ENCODE assay signal across 7 mouse cellular contexts in genomic region chr7:92636295-92637011, GRCm38 (mm10). TPM values are rescaled to one million over a fixed set of nuclear protein-coding genes. Genes with fewer than 3 reads are reported as not detected.
A peak's percentile ranks its signal among the peaks of the same experiment; 100 is the strongest.
DNase-seq lines count a peak whose midpoint lies in the region; ATAC-seq and TF ChIP-seq lines count a peak whose summit lies in the region.

No protein-coding gene starts in this region.

- no peaks in the 10 kb centered on the region for H3K9me3 ChIP-seq in embryonic facial prominence, embryonic 10.5 days
- no peaks in the 10 kb centered on the region for H3K9me3 ChIP-seq in hindbrain, embryonic 12.5 days (replicated peaks)
- H3K9me3 ChIP-seq in lung, postnatal 0 days (ENCODE audit: low read length), result no peaks in the 10 kb centered on the region
- H3K9me3 ChIP-seq in stomach, postnatal 0 days (ENCODE audit: control insufficient read depth, low read length), result no peaks in the 10 kb centered on the region

- DNase-seq in retina, embryonic 14.5 days (ENCODE audit: low spot score), result peak; percentile 32
- DNase-seq in retina, postnatal 1 day, result no peak
- DNase-seq in embryonic facial prominence, embryonic 10.5 days (ENCODE audit: low spot score), result no peak
- peak; percentile 63 for DNase-seq in lung, postnatal 0 days (ENCODE audit: low spot score)
- DNase-seq in stomach, postnatal 0 days (ENCODE audit: low spot score), result no peak
- DNase-seq in left cerebral cortex, postnatal 4 days, result no peak

- peak overlapping the region; percentile 85; the same call in 1 of the 2 replicates for H3K27ac ChIP-seq in embryonic facial prominence, embryonic 10.5 days (replicated peaks)
- 0 out of 2 replicates have a peak overlapping the region, but pooled peaks have one; percentile 24 for H3K27ac ChIP-seq in hindbrain, embryonic 12.5 days
- H3K27ac ChIP-seq in lung, postnatal 0 days (ENCODE audit: low read length), result peak overlapping the region; percentile 57; the same call in 1 of the 2 replicates
- peak overlapping the region; percentile 89 for H3K27ac ChIP-seq in stomach, postnatal 0 days (replicated peaks)

- 1% methylated on average over 49 of the region's 49 CpGs for WGBS in embryonic facial prominence, embryonic 10.5 days
- WGBS in hindbrain, embryonic 12.5 days, result 1% methylated on average over 49 of the region's 49 CpGs
- 1% methylated on average over 48 of the region's 49 CpGs for WGBS in lung, postnatal 0 days
- WGBS in stomach, postnatal 0 days, result 2% methylated on average over 49 of the region's 49 CpGs

- intact Hi-C loops in left cerebral cortex, postnatal 4 days (cut with DNase I), result loop anchor here (5.0 to 10.0 kb wide), 2 partner anchors 231 to 532 kb away; no protein-coding TSS in a partner anchor

- peak overlapping the region; percentile 78 for H3K4me2 ChIP-seq in hindbrain, embryonic 12.5 days (replicated peaks)
- H3K4me2 ChIP-seq in lung, postnatal 0 days (replicated peaks; ENCODE audit: low read depth, low read length), result peak overlapping the region; percentile 95
- H3K4me2 ChIP-seq in stomach, postnatal 0 days (replicated peaks; ENCODE audit: low read depth), result peak overlapping the region; percentile 96

- H3K27me3 ChIP-seq in embryonic facial prominence, embryonic 10.5 days (replicated peaks; ENCODE audit: low read depth, poor library complexity, severe bottlenecking), result peaks cover 10% of the 10 kb centered on the region
- no peaks in the 10 kb centered on the region; the same call in 1 of the 2 replicates for H3K27me3 ChIP-seq in hindbrain, embryonic 12.5 days
- no peaks in the 10 kb centered on the region for H3K27me3 ChIP-seq in lung, postnatal 0 days (replicated peaks; ENCODE audit: insufficient read depth, low read length)
- H3K27me3 ChIP-seq in stomach, postnatal 0 days (ENCODE audit: control insufficient read depth, insufficient read depth, low read length), result no peaks in the 10 kb centered on the region

- TF ChIP-seq EP300 in lung, postnatal 0 days (IDR thresholded peaks at IDR 0.05), result no peak
- no peak for TF ChIP-seq EP300 in stomach, postnatal 0 days (optimal IDR thresholded peaks at IDR 0.05)

- H3K36me3 ChIP-seq in embryonic facial prominence, embryonic 10.5 days (replicated peaks), result peaks cover 27% of the 10 kb centered on the region
- peaks cover 12% of the 10 kb centered on the region for H3K36me3 ChIP-seq in hindbrain, embryonic 12.5 days
- H3K36me3 ChIP-seq in lung, postnatal 0 days (ENCODE audit: insufficient read depth, low read length), result no peaks in the 10 kb centered on the region
- peaks cover 4% of the 10 kb centered on the region for H3K36me3 ChIP-seq in stomach, postnatal 0 days (ENCODE audit: control insufficient read depth, insufficient read depth, low read length)

- peak; percentile 83 for ATAC-seq in hindbrain, embryonic 12.5 days (ENCODE audit: low FRiP score)
- peak; percentile 75 for ATAC-seq in lung, postnatal 0 days
- peak; percentile 68 for ATAC-seq in stomach, postnatal 0 days (ENCODE audit: low FRiP score, low TSS enrichment)

- H3K4me1 ChIP-seq in embryonic facial prominence, embryonic 10.5 days, result peaks cover 12% of the 10 kb centered on the region
- peaks cover 13% of the 10 kb centered on the region for H3K4me1 ChIP-seq in hindbrain, embryonic 12.5 days
- peaks cover 8% of the 10 kb centered on the region; the same call in 1 of the 2 replicates for H3K4me1 ChIP-seq in lung, postnatal 0 days (ENCODE audit: insufficient read depth, low read depth, low read length)
- no peaks in the 10 kb centered on the region for H3K4me1 ChIP-seq in stomach, postnatal 0 days (replicated peaks; ENCODE audit: control insufficient read depth, insufficient read depth)

- no peak for TF ChIP-seq CTCF in lung, postnatal 0 days (IDR thresholded peaks at IDR 0.05)
- TF ChIP-seq CTCF in stomach, postnatal 0 days (IDR thresholded peaks at IDR 0.05; ENCODE audit: low read depth), result no peak

- peak overlapping the region; percentile 84 for H3K4me3 ChIP-seq in embryonic facial prominence, embryonic 10.5 days
- H3K4me3 ChIP-seq in hindbrain, embryonic 12.5 days, result peak overlapping the region; percentile 64
- peak overlapping the region; percentile 55 for H3K4me3 ChIP-seq in lung, postnatal 0 days (ENCODE audit: low read depth, low read length)
- H3K4me3 ChIP-seq in stomach, postnatal 0 days (ENCODE audit: low read depth, low read length), result peak overlapping the region; percentile 85

- H3K9ac ChIP-seq in hindbrain, embryonic 12.5 days, result peak overlapping the region; percentile 71
- H3K9ac ChIP-seq in lung, postnatal 0 days (replicated peaks; ENCODE audit: low read depth), result peak overlapping the region; percentile 39
- H3K9ac ChIP-seq in stomach, postnatal 0 days (ENCODE audit: low read length), result peak overlapping the region; percentile 84

RNA-seq across cellular contexts. Expression of gene Ankrd42, which starts 0.5 kb away (rescaled TPM):
- 10.0 and 11.4 TPM in 2 replicates for polyA plus RNA-seq in embryonic facial prominence, embryonic 10.5 days (2016; fragmentation: Nextera tagmentation; extraction: Ambion mirVana)
- polyA plus RNA-seq in hindbrain, embryonic 12.5 days (2016; fragmentation: Nextera tagmentation; extraction: Ambion mirVana), result 15.2 and 15.7 TPM in 2 replicates
- polyA plus RNA-seq in lung, postnatal 0 days (2015; fragmentation: Nextera tagmentation; extraction: Ambion mirVana), result 6.5 and 8.6 TPM in 2 replicates
- polyA plus RNA-seq in stomach, postnatal 0 days (2015; fragmentation: Nextera tagmentation; extraction: Ambion mirVana), result 1.6 and 1.8 TPM in 2 replicates
- 10 to 100 TPM; 28.9 to 33.2 TPM for total RNA-seq in left cerebral cortex, postnatal 4 days (2021)

RNA-seq across cellular contexts. Expression of gene Pcf11, which starts 33.3 kb away (rescaled TPM):
- 18.4 and 20.6 TPM in 2 replicates for polyA plus RNA-seq in embryonic facial prominence, embryonic 10.5 days (2016; fragmentation: Nextera tagmentation; extraction: Ambion mirVana)
- polyA plus RNA-seq in hindbrain, embryonic 12.5 days (2016; fragmentation: Nextera tagmentation; extraction: Ambion mirVana), result 29.2 and 31.7 TPM in 2 replicates
- polyA plus RNA-seq in lung, postnatal 0 days (2015; fragmentation: Nextera tagmentation; extraction: Ambion mirVana), result 17.4 and 20.0 TPM in 2 replicates
- polyA plus RNA-seq in stomach, postnatal 0 days (2015; fragmentation: Nextera tagmentation; extraction: Ambion mirVana), result 13.2 and 14.5 TPM in 2 replicates
- 10 to 100 TPM; 46.2 to 54.6 TPM for total RNA-seq in left cerebral cortex, postnatal 4 days (2021)

Comparison
In these comparisons a context has a peak if more than half of its experiments do, and no peak if none do; other contexts are left out.
1. DNase-seq: peak in retina, embryonic 14.5 days (single experiment) and lung, postnatal 0 days (single experiment); none in retina, postnatal 1 day (single experiment), embryonic facial prominence, embryonic 10.5 days (single experiment), stomach, postnatal 0 days (single experiment) and left cerebral cortex, postnatal 4 days (single experiment).
2. H3K27ac ChIP-seq: peak in every context shown above with its lines; median percentile 89 in stomach, postnatal 0 days; 85 in embryonic facial prominence, embryonic 10.5 days; 57 in lung, postnatal 0 days; 24 in hindbrain, embryonic 12.5 days.
3. Peak in every context shown above with its lines, with median percentiles within 50 percentile points of each other: H3K4me3 ChIP-seq, ATAC-seq, H3K4me2 ChIP-seq and H3K9ac ChIP-seq.